Mouse (Mus musculus) liver, embryonic 14.5 days (tissue): Measurements from ENCODE around the gene Spock1. TPM values are rescaled to one million over a fixed set of nuclear protein-coding genes. Genes with fewer than 3 reads are reported as not detected.
A peak's percentile ranks its signal among the peaks of the same experiment; 100 is the strongest.

Experiments
- ATAC-seq: fragments of 200-750 bp; cut with Nextera tagmentation; 2 replicates; pipeline ENCODE4 v1.8.0; 2017; ENCODE audit warnings: moderate number of reproducible peaks, mild to moderate bottlenecking, moderate library complexity; ENCODE audit not compliant: insufficient read depth
- DNase-seq, 3 experiments: peaks; one replicate each; pipeline ENCODE4 v3.0.0-alpha.2; 2012 to 2013; ENCODE audit warnings: low read depth in 3 of 3, low spot score in 3 of 3
- H3K27ac ChIP-seq: fragments of 300-500 bp; sonication (generic); 2 replicates; pipeline ENCODE4 v1.5.1; 2014; ENCODE audit warnings: moderate library complexity, mild to moderate bottlenecking, control low read depth, inconsistent platforms
- H3K27me3 ChIP-seq: fragments of 300-500 bp; sonication (generic); 2 replicates; pipeline ENCODE4 v1.6.1; 2014; ENCODE audit warnings: mild to moderate bottlenecking, low read length, moderate library complexity; ENCODE audit not compliant: control insufficient read depth, insufficient read depth
- H3K36me3 ChIP-seq: fragments of 300-500 bp; sonication (generic); replicated peaks from 2 replicates; pipeline ENCODE4 v1.6.1; 2014; ENCODE audit warnings: low read depth; ENCODE audit not compliant: control insufficient read depth, insufficient read depth
- H3K4me1 ChIP-seq, 2 experiments: fragments of 200-500 bp in 1 of 2; fragments of 300-500 bp in 1 of 2; sonication (generic) in 1 of 2; replicated peaks; 2 replicates each; pipeline ENCODE4 v1.6.1; 2012 to 2014; ENCODE audit warnings: antibody characterized with exemption in 1 of 2, inconsistent platforms in 1 of 2, low read length in 1 of 2; ENCODE audit not compliant: control insufficient read depth in 2 of 2, insufficient read depth in 2 of 2
- H3K4me2 ChIP-seq: fragments of 300-500 bp; sonication (generic); 2 replicates; pipeline ENCODE4 v1.6.1; 2014; ENCODE audit warnings: low read depth, mild to moderate bottlenecking, control low read depth, moderate library complexity
- H3K4me3 ChIP-seq, 2 experiments: fragments of 200-500 bp in 1 of 2; fragments of 300-500 bp in 1 of 2; sonication (generic) in 1 of 2; 2 replicates each; pipeline ENCODE4 v1.5.1; 2012 to 2014; ENCODE audit warnings: low read depth in 2 of 2, low read length in 2 of 2, mild to moderate bottlenecking in 2 of 2, control low read depth in 1 of 2, inconsistent platforms in 1 of 2, moderate library complexity in 1 of 2; ENCODE audit not compliant: insufficient read depth in 1 of 2
- H3K9ac ChIP-seq: fragments of 300-500 bp; sonication (generic); replicated peaks from 2 replicates; pipeline ENCODE4 v1.6.1; 2014; ENCODE audit warnings: mild to moderate bottlenecking, control low read depth, moderate library complexity
- H3K9me3 ChIP-seq: fragments of 300-500 bp; sonication (generic); 2 replicates; pipeline ENCODE4 v1.6.1; 2016; ENCODE audit warnings: low read length, mixed read lengths; ENCODE audit not compliant: control insufficient read depth
- CTCF ChIP-seq: IDR thresholded peaks from 2 replicates; pipeline ENCODE4 v1.5.1; 2016; ENCODE audit warnings: antibody characterized with exemption, low read depth, control low read depth
- EP300 ChIP-seq: IDR thresholded peaks from 2 replicates; pipeline ENCODE4 v1.6.1; 2016; ENCODE audit warnings: antibody characterized with exemption, low read depth
- WGBS: fragments of 180-500 bp; shearing (Covaris S2); extraction: QIAGEN DNeasy Blood & Tissue Kit; methylation state at CpG from one replicate; pipeline ENCODE4 v1.1.7; 2014; ENCODE audit not compliant: insufficient replicate concordance; 5-methylcytosine and 5-hydroxymethylcytosine counted together
- polyA plus RNA-seq, 2 experiments: library from polyadenylated mRNA; depleted of rRNA in 1 of 2; stranded (reverse) in 1 of 2; unstranded in 1 of 2; fragments of >200 nt; fragmentation: Nextera tagmentation in 1 of 2; extraction: Ambion mirVana in 1 of 2; gene quantifications; 2 replicates each; pipeline versions ENCODE4 v1.2.1 to v1.2.3; 2012 to 2014

Gene Spock1
- polyA plus RNA-seq, 2 experiments, result 0.06 TPM; not detected in 1

DNA sequence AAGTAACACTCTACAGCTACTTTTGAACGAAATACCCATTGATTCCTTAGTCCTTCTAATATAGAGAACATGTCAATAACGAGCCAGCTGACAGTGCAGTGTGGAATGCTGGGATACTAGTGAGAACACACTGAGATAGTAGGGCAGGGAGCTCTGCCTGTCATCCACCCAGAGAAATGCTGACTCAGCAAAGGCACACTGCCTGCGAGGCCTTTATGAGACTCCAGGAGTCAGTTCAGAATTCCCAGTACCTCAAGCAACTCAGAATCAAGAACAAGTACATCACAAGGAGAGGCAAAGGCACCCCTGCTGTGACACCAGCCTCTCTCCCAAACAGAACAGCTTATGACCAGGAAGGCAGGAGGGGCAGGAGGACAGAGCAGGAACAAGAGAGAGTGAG is 163.5 kb downstream of the Spock1 start:
- TF ChIP-seq EP300, result no peak
- no peak for TF ChIP-seq CTCF
- no peak for ATAC-seq
- no peak for DNase-seq
- Histone ChIP-seq H3K36me3 (no peaks in the 10 kb centered on the region), H3K4me2 (no peak overlapping the region), H3K4me1 (peaks cover 2 to 6% of the 10 kb centered on the region in 2 experiments; a peak in 1 of 4 replicates), H3K9me3 (no peaks in the 10 kb centered on the region), H3K27me3 (no peaks in the 10 kb centered on the region), H3K9ac (no peak overlapping the region), H3K4me3 (no peak overlapping the region), H3K27ac (no peak overlapping the region)
- WGBS, result 53% methylated on average over 3 of the region's 3 CpGs

DNA sequence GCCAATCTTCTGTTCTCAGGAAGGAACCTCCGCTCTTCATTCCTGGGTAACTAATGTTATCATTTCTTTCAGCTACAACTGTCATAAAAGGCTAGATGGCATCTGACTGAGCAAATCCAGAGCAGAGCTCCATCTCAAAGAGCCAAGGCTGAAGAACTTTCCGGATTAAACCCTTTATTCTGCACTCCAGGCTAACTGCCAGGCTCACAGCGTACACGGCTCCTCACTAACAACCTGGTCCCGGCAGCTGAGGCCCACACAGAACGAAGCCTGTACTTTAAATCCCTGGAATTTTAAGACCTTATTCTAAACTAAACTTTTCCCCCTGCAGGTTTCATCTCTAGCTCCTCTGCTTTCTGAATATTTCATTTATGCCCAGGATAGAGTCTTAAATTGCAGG is 166.9 kb downstream of the Spock1 start:
- Histone ChIP-seq H3K4me1 (peaks cover 2 to 6% of the 10 kb centered on the region in 2 experiments; a peak in 1 of 4 replicates), H3K4me2 (no peak overlapping the region), H3K4me3 (no peak overlapping the region), H3K27ac (no peak overlapping the region), H3K36me3 (no peaks in the 10 kb centered on the region), H3K9me3 (no peaks in the 10 kb centered on the region), H3K9ac (no peak overlapping the region), H3K27me3 (no peaks in the 10 kb centered on the region)
- no peak for TF ChIP-seq EP300
- TF ChIP-seq CTCF, result no peak
- ATAC-seq (no peak), DNase-seq (no peak)
- 71% methylated on average over 6 of the region's 6 CpGs for WGBS

DNA sequence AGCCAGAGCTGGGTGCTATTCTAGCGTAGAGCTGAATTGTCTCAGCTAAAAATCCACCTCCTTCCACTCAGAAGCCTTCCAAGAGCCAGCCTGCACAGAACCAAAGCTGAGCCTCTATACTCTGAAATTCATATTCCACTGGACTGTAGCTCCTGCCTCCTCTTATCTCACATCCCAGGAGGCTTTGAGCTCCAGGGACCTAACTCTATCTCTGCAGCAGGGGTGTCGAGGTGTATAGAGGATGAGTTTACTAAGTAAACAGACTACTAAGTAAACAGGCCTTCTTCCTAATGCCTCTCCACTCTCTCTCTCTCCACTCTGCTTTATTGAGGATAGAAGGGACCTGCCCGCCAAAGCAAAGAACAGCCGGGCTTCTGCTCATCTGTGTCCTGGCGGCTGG is 167.7 kb downstream of the Spock1 start:
- TF ChIP-seq EP300 (peak; percentile 35; the same call in 1 of the 2 replicates), CTCF (no peak)
- Histone ChIP-seq H3K36me3 (no peaks in the 10 kb centered on the region), H3K27me3 (no peaks in the 10 kb centered on the region), H3K9ac (no peak overlapping the region), H3K4me2 (peak overlapping the region; percentile 2; the same call in 1 of the 2 replicates), H3K9me3 (no peaks in the 10 kb centered on the region), H3K27ac (peak overlapping the region; percentile 44), H3K4me3 (no peak overlapping the region), H3K4me1 (peaks cover 2 to 6% of the 10 kb centered on the region in 2 experiments; a peak in 1 of 4 replicates)
- ATAC-seq, result peak; percentile 85
- WGBS, result 45% methylated on average over 5 of the region's 5 CpGs
- peak in 2 of 3 experiments; percentile 14 to 20 for DNase-seq

DNA sequence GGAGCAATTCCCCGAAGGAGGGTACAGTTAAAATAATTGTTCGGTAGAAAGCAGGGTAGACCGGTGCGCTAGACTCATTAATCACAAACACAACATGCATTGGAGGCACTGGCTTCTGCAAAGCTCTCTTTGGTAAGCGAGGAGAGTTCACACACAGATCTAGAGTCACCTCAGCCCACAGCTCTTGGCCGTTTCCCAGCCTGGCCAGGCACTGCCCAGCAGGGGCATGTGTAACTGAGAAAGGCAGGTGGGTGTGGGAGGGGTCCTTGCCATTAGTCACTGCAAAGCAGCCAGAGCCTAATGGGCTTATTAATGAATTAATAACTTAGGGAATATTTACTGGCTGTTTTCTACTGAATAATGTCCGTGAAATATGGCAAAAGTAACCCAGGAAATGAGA is 172.1 kb downstream of the Spock1 start:
- 60% methylated on average over 7 of the region's 7 CpGs for WGBS

DNA sequence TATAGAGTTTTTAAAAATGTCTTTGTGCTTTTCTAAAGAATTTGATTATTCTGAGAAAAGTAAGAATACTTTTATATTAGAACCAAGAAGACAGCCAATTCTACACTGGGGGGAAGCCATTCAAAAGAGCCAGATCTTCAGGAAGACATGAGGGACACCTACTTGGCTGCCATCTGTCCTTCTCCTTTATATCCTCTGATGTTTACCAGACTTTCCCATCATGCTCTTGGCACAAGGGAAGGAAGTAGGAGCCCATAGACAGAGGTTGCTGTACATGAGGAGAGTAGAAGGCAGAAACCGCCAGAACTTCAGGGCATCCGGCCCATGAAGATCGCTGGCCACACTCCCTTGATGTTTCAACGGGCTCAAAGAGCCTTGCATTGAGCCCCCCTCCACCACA is 173.6 kb downstream of the Spock1 start:
- no peaks in the 10 kb centered on the region for H3K27me3 ChIP-seq
- no peak overlapping the region for H3K4me3 ChIP-seq
- ATAC-seq, result no peak

More for the DNA sequence above, 172.1 kb downstream of the Spock1 start:
- H3K4me2 ChIP-seq, result no peak overlapping the region
- no peak overlapping the region for H3K9ac ChIP-seq
- DNase-seq, result no peak
- ATAC-seq, result no peak
- no peaks in the 10 kb centered on the region for H3K9me3 ChIP-seq
- no peak overlapping the region for H3K4me3 ChIP-seq
- peaks cover 2 to 6% of the 10 kb centered on the region in 2 experiments; a peak in 1 of 4 replicates for H3K4me1 ChIP-seq
- no peaks in the 10 kb centered on the region for H3K27me3 ChIP-seq
- TF ChIP-seq CTCF, result no peak
- no peak for TF ChIP-seq EP300
- H3K36me3 ChIP-seq, result no peaks in the 10 kb centered on the region
- no peak overlapping the region for H3K27ac ChIP-seq

More for the DNA sequence above, 173.6 kb downstream of the Spock1 start:
- Histone ChIP-seq H3K4me1 (no peaks in the 10 kb centered on the region; a peak in 1 of 4 replicates), H3K27ac (no peak overlapping the region), H3K36me3 (no peaks in the 10 kb centered on the region), H3K9me3 (no peaks in the 10 kb centered on the region), H3K4me2 (no peak overlapping the region), H3K9ac (no peak overlapping the region)
- DNase-seq, result no peak
- WGBS, result 79% methylated on average over 4 of the region's 4 CpGs
- no peak for TF ChIP-seq EP300
- no peak for TF ChIP-seq CTCF
